Mouse (Mus musculus) adrenal gland, adult 2 months (tissue): ENCODE results near the gene C5ar1. TPM values are rescaled to one million over a fixed set of nuclear protein-coding genes. Genes with fewer than 3 reads are reported as not detected.

Experiments
- DNase-seq: peaks from one replicate; pipeline ENCODE4 v3.0.0; 2021
- polyA plus RNA-seq: library from polyadenylated mRNA; depleted of rRNA; stranded (reverse); fragments of >200 nt; gene quantifications from 2 replicates; pipeline ENCODE4 v1.2.3, GENCODE M21; 2012; rRNA removed
- total RNA-seq, 2 experiments: library from RNA; stranded (reverse); gene quantifications; 2 replicates each; pipeline ENCODE4 v1.2.3; 2021

The C5ar1 gene
- total and polyA plus RNA-seq, 3 experiments = 5.7 to 10.4 (median 7.1) TPM

DNA sequence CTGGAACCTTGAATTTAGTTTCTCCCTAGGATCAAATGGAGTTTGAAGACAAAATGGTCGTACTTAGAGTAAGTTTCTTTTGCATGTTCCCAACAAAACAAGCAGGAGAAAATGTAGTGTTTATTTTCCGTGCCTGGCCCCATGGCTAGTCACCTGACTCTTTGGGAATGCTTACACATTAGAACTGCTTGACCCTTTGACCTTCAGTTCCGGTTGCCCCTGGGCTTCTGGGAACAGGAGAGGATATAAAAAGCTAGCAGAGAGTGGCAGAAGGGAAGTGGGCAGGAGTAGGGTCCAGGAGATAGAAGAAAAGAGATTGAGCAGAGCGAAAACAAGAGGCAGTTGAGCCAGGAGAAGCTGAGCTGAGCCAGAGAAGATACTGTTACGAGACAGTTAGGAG is 29.5 kb downstream of the C5ar1 start:
- DNase-seq = no peak

GRCm38 (mm10) chr7:16221582-16222272 is 37.6 kb downstream of the C5ar1 start, which contains the start of gene Dhx34:
TSS of gene Dhx34 (minus strand) at chr7:16222037.
- peak; percentile 96 for DNase-seq

GRCm38 (mm10) chr7:16213986-16214385 is 45.4 kb downstream of the C5ar1 start:
- no peak for DNase-seq

DNA sequence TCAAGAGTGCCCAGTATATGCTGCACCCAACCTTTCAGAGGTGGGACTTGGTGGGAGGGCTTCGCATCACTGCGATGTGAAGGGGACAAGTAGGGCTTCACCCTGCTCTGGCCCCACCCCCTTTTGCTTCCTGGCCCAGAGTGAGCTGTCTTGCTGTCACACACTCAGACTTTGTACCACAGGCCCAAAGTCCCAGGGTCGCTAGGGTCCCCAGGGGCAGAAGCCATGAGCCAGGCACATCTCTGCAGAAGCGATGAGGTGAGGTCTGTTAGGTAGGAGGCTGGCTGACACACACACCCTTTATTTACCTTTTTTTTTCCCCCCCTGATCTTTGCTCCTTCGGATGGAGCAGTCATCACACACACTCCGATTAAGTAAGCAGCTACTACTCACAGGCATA is 46.1 kb downstream of the C5ar1 start:
- no peak for DNase-seq

DNA sequence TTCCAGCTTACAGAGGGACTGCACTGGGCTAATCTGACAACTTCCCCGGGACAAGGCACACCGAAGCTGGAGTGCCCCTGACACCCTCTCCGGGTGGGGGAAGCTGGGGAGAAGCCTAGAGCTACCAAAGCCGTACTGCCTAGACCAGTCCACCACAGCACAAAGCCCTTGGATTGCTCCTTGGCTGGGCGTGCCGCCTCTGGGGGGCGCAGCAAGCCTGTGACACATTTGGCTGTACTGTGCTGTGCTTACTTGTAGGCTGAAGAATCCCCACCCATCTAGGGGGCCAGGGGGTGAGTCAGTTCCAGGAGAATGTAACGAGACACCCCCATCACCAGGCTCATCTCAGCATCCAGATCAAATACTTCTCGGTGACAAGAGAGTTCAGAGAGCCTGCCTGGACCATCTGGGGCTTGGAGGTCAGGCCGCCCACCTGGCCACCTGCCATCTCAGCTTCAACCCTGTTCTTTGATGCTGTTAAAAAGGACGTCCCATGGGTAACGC is 48.4 kb downstream of the C5ar1 start:
- peak; percentile 8 for DNase-seq

DNA sequence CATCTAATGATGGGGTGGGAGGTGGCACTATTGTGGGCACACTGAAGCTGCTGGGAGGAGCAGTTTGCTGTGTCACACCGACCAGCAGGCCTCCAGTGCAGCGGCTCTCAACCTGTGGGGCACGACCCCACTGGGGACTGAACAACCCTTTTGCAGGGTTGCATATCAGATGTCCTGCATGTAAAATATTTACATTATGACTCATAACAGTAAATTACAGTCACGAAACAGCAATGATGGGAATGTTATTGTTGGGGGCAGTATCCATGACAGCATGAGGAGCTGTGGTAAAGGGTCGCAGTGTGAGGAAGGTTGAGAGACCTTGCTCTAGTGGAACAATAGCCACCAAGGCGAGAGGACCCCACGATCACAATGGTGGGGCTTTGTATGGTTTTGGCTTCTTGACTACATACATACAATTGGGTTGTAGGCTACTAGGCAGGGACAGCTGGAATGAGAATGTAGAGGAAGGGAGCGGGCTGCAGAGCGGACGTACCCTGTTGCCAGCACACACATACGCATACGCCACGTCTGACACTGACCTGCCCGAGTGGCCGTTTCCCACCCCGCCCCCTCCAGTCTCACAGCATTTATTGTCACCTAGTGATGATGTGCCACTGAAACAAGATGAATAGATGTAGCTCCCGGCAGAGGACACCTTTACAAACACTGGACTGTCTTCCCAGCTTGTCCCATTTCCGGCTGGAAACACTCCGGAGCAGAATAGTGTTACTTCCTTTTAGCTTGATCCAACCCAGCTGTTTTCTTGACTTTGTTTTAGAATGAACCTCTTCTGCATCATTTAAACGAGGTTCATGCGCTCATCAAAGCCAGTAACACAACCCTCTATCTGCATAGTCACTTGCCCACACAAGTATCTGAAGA is 50.3 kb downstream of the C5ar1 start:
- DNase-seq = no peak

GRCm38 (mm10) chr7:16207496-16207895 is 51.8 kb downstream of the C5ar1 start:
- DNase-seq = peak; percentile 80

DNA sequence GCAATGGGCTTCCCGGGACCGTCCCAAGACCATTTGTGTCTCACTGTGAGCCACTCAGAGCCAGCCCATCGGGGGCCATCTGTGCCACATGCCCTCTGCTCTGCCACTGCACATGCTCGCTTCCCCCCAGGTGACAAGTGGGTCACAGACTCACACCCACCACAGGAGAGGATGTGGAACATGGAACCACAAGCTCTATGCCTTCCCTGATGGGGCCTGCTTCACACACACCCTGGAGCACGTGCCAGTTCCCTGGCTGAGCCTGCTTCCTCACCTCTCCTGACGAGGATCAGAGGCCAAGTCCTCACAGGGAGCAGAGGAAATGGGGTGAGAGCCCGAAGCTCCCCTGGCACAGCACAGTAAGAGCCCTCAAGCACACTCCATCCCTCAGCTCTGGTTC is 52.3 kb downstream of the C5ar1 start:
- no peak for DNase-seq

GRCm38 (mm10) chr7:16204791-16205190 is 54.5 kb downstream of the C5ar1 start:
- no peak for DNase-seq

DNA sequence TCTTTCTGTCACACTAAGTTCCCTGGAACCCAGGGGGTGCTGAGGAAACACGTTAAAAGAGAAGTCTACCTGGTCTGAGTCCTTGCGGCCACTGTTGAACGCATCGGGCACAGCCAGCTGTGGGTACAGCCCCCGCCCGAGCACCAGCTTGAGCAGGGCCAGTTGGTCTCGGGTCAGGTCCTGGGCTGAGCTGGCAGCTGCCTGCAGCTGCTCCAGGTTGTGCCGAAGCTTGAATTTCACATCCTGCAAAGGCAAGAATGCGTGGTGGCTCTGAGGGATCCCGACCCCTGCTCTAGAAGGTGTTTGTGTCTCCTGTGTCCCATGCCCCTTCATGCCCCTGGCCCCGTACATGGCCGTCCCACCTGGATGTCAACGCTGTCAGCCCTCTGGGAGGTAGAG is 55.8 kb downstream of the C5ar1 start:
- DNase-seq = no peak

DNA sequence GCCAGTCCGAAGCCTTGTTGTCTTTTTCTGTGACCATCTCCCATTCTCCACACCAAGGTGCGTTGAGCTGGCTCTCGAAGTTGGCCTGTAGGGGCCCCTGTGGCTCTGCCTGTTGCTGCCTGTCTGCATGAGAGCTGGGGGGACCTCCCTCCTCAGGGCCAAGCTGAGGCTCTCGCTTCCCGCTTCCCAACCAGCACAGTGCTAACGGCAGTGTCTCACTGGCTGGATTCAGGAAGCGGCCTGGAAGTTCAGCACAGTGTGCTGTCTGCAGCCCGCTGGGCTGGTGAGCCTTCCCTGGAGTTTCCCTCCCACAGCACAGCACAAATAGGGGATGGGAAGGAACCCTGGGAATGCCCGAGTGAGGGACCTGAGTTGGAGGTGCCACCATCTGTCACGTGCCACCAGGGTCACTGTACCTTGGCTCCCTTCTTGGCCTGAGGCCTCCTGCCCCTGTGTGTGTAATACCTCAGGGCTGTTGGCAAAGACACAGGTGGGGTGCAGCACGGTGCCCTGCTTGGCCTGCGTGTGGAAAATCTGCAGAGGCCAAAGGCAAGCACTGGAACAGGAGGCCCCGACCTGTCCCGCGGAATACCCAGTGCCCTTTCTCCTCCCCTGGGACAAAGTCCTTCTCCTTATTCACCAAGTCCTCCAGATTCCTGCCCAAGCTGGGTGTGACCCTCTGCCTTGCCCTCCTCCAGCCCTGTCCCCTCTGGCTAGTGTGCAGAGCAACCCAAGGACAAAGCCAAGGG is 56.4 kb downstream of the C5ar1 start:
- DNase-seq = peak; percentile 23

GRCm38 (mm10) chr7:16201136-16201535 is 58.2 kb downstream of the C5ar1 start:
- no peak for DNase-seq

DNA sequence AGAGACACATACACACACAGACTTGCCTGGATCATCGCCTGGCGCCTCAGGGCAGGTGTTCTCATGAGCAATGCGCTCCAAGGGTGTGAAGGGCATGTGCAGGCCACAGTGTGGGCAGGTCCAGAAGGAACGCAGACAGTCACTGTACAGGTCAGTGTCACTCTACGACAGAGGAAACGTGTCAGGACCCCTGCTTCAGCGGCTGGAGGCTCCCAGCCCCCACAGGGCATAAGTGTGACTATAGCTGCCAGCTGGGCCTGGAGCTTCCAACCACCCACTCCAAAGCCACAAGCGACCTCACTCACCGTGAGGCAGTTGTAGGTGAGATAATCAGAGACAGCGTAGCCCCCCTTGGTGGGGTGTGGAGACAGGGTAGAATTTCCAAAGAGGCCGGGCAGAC is 60.8 kb downstream of the C5ar1 start:
- DNase-seq = no peak

DNA sequence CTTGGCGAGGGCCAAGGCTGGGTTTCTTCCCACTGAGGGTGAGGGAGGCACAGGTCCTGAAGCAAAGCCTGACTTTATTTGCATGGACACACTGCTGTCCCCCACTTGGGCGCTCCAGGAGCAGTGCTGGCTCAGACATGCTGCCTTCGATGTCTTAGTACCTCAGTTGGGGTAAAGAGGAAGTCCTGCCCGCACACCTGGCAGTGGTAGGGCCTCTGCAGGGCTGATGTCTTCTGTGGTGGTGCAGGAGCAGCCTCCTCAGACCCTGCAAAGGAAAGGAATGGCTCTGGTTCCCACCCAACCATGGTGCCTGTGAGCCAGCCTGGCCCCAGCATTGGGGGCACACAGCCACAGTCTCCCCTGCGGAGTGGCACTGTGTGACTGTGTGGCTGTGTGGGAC is 62.2 kb downstream of the C5ar1 start:
- DNase-seq = no peak

Other genes starting within 250 kb of the C5ar1 start
- 10 to 100 TPM in 1 of 2 experiments, 1 to 10 TPM in 1; 9.4 to 10.4 TPM for gene Bicra, start 211.6 kb downstream of the C5ar1 start, total RNA-seq
- gene Bicra, start 211.6 kb downstream of the C5ar1 start, polyA plus RNA-seq = 19.8 and 26.2 TPM in 2 replicates
- under 1 TPM; 0.06 to 0.07 TPM for gene Zfp541, start 197.7 kb downstream of the C5ar1 start, total RNA-seq
- 0.04 and 0.09 TPM in 2 replicates for gene Zfp541, start 197.7 kb downstream of the C5ar1 start, polyA plus RNA-seq
- gene Napa, start 161.1 kb downstream of the C5ar1 start, total RNA-seq = 100 to 1,000 TPM; 149 to 167 TPM
- gene Napa, start 161.1 kb downstream of the C5ar1 start, polyA plus RNA-seq = 316 and 381 TPM in 2 replicates
- gene Kptn, start 139.6 kb downstream of the C5ar1 start, total RNA-seq = 10 to 100 TPM; 16.8 to 20.0 TPM
- gene Kptn, start 139.6 kb downstream of the C5ar1 start, polyA plus RNA-seq = 27.0 and 31.0 TPM in 2 replicates
- 1 to 10 TPM; 2.0 to 2.6 TPM for gene Slc8a2, start 129.7 kb downstream of the C5ar1 start, total RNA-seq
- gene Slc8a2, start 129.7 kb downstream of the C5ar1 start, polyA plus RNA-seq = 2.7 and 3.1 TPM in 2 replicates
- gene Meis3, start 84.5 kb downstream of the C5ar1 start, total RNA-seq = 10 to 100 TPM; 11.5 to 13.8 TPM
- gene Meis3, start 84.5 kb downstream of the C5ar1 start, polyA plus RNA-seq = 59.3 and 60.9 TPM in 2 replicates
- 10 to 100 TPM; 10.3 to 12.6 TPM for gene Dhx34, start 37.5 kb downstream of the C5ar1 start, total RNA-seq
- 37.1 and 44.3 TPM in 2 replicates for gene Dhx34, start 37.5 kb downstream of the C5ar1 start, polyA plus RNA-seq
- gene C5ar2, start 15.4 kb downstream of the C5ar1 start, total RNA-seq = under 1 TPM; 0.52 to 0.59 TPM
- gene C5ar2, start 15.4 kb downstream of the C5ar1 start, polyA plus RNA-seq = 0.43 and 0.71 TPM in 2 replicates
- gene Inafm1, start 14.1 kb upstream of the C5ar1 start, total RNA-seq = 10 to 100 TPM; 13.3 to 22.9 TPM
- gene Inafm1, start 14.1 kb upstream of the C5ar1 start, polyA plus RNA-seq = 160 and 217 TPM in 2 replicates
- 10 to 100 TPM; 53.9 to 61.2 TPM for gene Ccdc9, start 27.3 kb upstream of the C5ar1 start, total RNA-seq
- 17.4 and 19.8 TPM in 2 replicates for gene Ccdc9, start 27.3 kb upstream of the C5ar1 start, polyA plus RNA-seq
- 1 to 10 TPM; 3.3 to 9.1 TPM for gene Bbc3, start 48.9 kb upstream of the C5ar1 start, total RNA-seq
- gene Bbc3, start 48.9 kb upstream of the C5ar1 start, polyA plus RNA-seq = 62.4 and 114 TPM in 2 replicates
- 10 to 100 TPM; 61.0 to 72.0 TPM for gene Sae1, start 128.3 kb upstream of the C5ar1 start, total RNA-seq
- gene Sae1, start 128.3 kb upstream of the C5ar1 start, polyA plus RNA-seq = 7.9 and 8.9 TPM in 2 replicates
- 10 to 100 TPM; 33.0 to 47.7 TPM for gene Zc3h4, start 141.4 kb upstream of the C5ar1 start, total RNA-seq
- gene Zc3h4, start 141.4 kb upstream of the C5ar1 start, polyA plus RNA-seq = 40.7 and 48.8 TPM in 2 replicates
- 10 to 100 TPM; 31.1 to 76.6 TPM for gene Tmem160, start 193.2 kb upstream of the C5ar1 start, total RNA-seq
- gene Tmem160, start 193.2 kb upstream of the C5ar1 start, polyA plus RNA-seq = 409 and 528 TPM in 2 replicates
- not detected for gene Npas1, start 218.2 kb upstream of the C5ar1 start, total RNA-seq
- not detected in 2 replicates for gene Npas1, start 218.2 kb upstream of the C5ar1 start, polyA plus RNA-seq